Mouse (Mus musculus): ENCODE measurements around the gene Tmem167b.

The Tmem167b gene

GRCm38 (mm10) chr3:108537303-108537702, 25.0 kb downstream of the Tmem167b start:
- peak; percentile 94 to 95 for DNase-seq (ENCODE audit: low spot score in 2 of 2)

- peak; percentile 91 for DNase-seq (ENCODE audit: low spot score in 2 of 2)
Observed at GRCm38 (mm10) chr3:108536517-108537260, 25.6 kb downstream of the Tmem167b start, which contains the start of gene 5330417C22Rik. Gene 5330417C22Rik (minus strand): TSS chr3:108536536.

GRCm38 (mm10) chr3:108535896-108536516, 26.3 kb downstream of the Tmem167b start:
- peak in 1 of 2 experiments; percentile 23 for DNase-seq (ENCODE audit: low spot score in 2 of 2)

- DNase-seq (ENCODE audit: low spot score in 2 of 2) = no peak
Observed at GRCm38 (mm10) chr3:108533951-108534350, 28.3 kb downstream of the Tmem167b start, which contains the start of gene 1700013F07Rik. Gene 1700013F07Rik (plus strand): TSS chr3:108534150.

DNA sequence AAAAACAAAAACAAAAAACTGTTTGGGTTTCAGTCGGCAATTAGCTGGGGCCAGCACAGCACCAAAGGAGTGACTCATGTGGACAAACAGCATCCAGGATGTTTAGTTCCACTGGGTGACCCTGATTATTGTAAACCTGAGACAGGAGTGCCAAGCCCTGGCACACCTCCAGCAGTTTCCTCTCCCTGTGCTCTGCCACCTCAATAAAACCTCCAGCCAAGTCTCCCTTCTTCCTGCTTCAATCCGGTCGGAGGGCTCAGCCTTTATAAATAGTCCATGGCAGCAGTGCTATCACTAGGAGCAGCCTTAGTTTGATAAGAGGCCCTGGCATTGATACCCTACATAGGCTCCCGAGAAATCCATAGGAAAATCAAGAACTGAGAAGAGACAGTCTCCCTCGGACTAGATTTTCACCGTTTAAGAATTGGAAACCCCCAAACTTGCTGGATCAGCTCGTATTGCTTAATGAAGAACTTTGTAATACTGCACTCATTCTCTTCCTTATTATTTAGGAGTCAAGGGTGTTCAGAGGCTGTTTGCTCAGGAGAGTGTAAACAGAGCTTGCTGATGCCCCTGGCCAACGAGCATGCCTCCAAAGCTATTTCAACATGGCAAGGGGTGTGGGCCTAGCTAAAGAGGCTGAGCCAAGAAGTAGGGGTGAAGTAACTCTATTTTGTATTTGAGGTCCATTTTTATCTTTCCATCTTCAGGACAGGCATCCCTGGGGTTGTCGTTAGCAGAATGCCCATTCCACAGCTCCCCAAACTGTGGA, 29.0 kb downstream of the Tmem167b start:
- no peak for DNase-seq (ENCODE audit: low spot score in 2 of 2)

GRCm38 (mm10) chr3:108528489-108528888, 33.8 kb downstream of the Tmem167b start:
- no peak for DNase-seq (ENCODE audit: low spot score in 2 of 2)

GRCm38 (mm10) chr3:108523415-108523814, 38.9 kb downstream of the Tmem167b start:
- no peak for DNase-seq (ENCODE audit: low spot score in 2 of 2)

DNA sequence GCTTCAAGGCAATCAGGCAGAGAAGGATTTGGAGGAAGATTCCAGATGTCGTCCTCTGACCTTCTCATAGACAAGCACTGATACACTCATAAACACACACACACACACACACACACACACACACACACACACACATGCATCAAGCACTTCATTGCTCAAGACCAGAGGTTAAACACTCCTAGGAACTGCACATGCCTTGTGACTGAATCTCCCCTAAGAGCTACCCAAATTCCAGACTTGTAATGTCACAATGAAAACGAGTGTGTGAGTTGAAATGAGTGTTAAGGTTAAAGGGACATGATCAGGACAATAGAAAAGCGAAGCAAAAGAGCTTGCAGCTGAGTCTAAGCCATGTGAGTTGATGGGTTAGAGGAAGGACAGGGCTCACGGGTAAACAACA, 44.0 kb downstream of the Tmem167b start:
- DNase-seq (ENCODE audit: low spot score in 2 of 2) = no peak

- no peak for DNase-seq (ENCODE audit: low spot score in 2 of 2)
Observed at GRCm38 (mm10) chr3:108513465-108513864, 48.8 kb downstream of the Tmem167b start.

DNA sequence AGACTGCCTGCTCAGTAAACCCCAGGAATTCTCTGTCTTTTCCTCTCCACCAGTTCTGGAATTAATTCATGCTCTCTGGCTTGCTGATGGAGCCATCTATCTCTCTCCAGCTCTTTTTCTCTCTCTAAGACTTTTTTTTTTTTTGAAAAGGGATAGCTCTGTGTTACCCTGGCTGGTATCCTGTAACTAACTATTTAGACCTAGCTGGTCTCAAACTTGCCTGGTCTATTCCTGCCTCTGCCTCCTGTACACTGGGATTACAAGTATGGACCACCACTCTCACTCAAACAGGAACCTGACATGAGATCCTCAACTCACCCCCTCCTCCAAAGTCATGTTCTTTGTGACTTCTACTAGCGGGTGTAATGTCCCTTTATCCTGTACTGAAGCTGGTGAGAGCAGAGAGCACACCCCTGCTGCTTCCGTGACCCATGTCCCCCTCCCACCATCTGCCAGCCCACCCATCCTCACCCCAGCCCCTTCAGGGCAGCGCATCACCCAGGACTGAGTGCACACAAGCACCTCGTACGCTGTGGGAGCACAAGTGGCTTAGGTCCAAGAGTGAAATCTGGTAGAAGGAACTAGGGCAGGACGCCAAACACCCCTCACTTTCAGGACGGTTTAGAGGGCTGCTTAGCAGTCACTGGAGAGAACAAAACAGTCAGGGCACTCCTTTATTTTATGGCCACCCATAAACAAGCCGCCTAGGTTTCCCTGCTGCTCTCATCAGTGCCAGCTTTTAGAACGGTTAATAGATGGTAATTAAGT, 51.4 kb downstream of the Tmem167b start:
- DNase-seq (ENCODE audit: low spot score in 2 of 2) = no peak

GRCm38 (mm10) chr3:108510156-108510555, 52.1 kb downstream of the Tmem167b start:
- DNase-seq (ENCODE audit: low spot score in 2 of 2) = no peak

- DNase-seq (ENCODE audit: low spot score in 2 of 2) = no peak
Observed at GRCm38 (mm10) chr3:108508745-108509474, 53.4 kb downstream of the Tmem167b start.

All from right cerebral cortex, adult 2 months (tissue).